Mouse (Mus musculus): ENCODE data around the gene Cabp4. TPM values are rescaled to one million over a fixed set of nuclear protein-coding genes. Genes with fewer than 3 reads are reported as not detected.

Cabp4 gene
- total RNA-seq, 4 experiments from 2014 or later, result 0.17 to 0.37 (median 0.34) TPM; not detected in 1

Other genes with a start within 250 kb of the Cabp4 start
- 10 to 100 TPM; 14.9 to 26.1 (median 21.5) TPM for gene Tcirg1, start 236.9 kb downstream of the Cabp4 start, total RNA-seq (2022)
- gene Ndufs8, start 231.3 kb downstream of the Cabp4 start, total RNA-seq (2022), result 100 to 1,000 TPM; 136 to 159 (median 145) TPM
- gene Aldh3b1, start 214.2 kb downstream of the Cabp4 start, total RNA-seq (2022), result 1 to 10 TPM; 3.4 to 5.5 (median 5.1) TPM
- gene Unc93b1, start 208.8 kb downstream of the Cabp4 start, total RNA-seq (2022), result 10 to 100 TPM; 13.4 to 30.8 (median 20.0) TPM
- under 1 TPM in 2 of 4 experiments, not detected in 2; 0.44 to 0.50 TPM for gene Aldh3b3, start 185.4 kb downstream of the Cabp4 start, total RNA-seq (2022)
- gene Aldh3b2, start 171.7 kb downstream of the Cabp4 start, total RNA-seq (2022), result 1 to 10 TPM in 1 of 4 experiments, under 1 TPM in 3; 0.80 to 1.3 (median 0.91) TPM
- 1 to 10 TPM; 2.9 to 5.0 (median 4.5) TPM for gene Acy3, start 157.5 kb downstream of the Cabp4 start, total RNA-seq (2022)
- not detected for gene Tbx10, start 151.3 kb downstream of the Cabp4 start, total RNA-seq (2022)
- gene Nudt8, start 143.5 kb downstream of the Cabp4 start, total RNA-seq (2022), result 10 to 100 TPM in 1 of 4 experiments, 1 to 10 TPM in 3; 7.4 to 10.5 (median 8.9) TPM
- 1 to 10 TPM in 2 of 4 experiments, under 1 TPM in 2; 0.76 to 1.3 (median 1.1) TPM for gene Gm49405, start 143.4 kb downstream of the Cabp4 start, total RNA-seq (2022)
- 10 to 100 TPM in 1 of 4 experiments, 1 to 10 TPM in 3; 3.9 to 11.7 (median 4.1) TPM for gene Doc2g, start 140.7 kb downstream of the Cabp4 start, total RNA-seq (2022)
- 100 to 1,000 TPM; 243 to 273 (median 258) TPM for gene Ndufv1, start 131.2 kb downstream of the Cabp4 start, total RNA-seq (2022)
- 100 to 1,000 TPM; 405 to 436 (median 416) TPM for gene Gstp1, start 106.0 kb downstream of the Cabp4 start, total RNA-seq (2022)
- 10 to 100 TPM; 43.0 to 73.3 (median 55.7) TPM for gene Gstp2, start 98.0 kb downstream of the Cabp4 start, total RNA-seq (2022)
- gene Gstp3, start 84.5 kb downstream of the Cabp4 start, total RNA-seq (2022), result not detected
- not detected for gene Cabp2, start 62.5 kb downstream of the Cabp4 start, total RNA-seq (2022)
- gene Cdk2ap2, start 46.9 kb downstream of the Cabp4 start, total RNA-seq (2022), result 10 to 100 TPM; 20.2 to 28.9 (median 23.4) TPM
- gene Pitpnm1, start 44.0 kb downstream of the Cabp4 start, total RNA-seq (2022), result 100 to 1,000 TPM; 199 to 206 (median 205) TPM
- gene Aip, start 18.2 kb downstream of the Cabp4 start, total RNA-seq (2022), result 100 to 1,000 TPM; 120 to 143 (median 134) TPM
- under 1 TPM in 1 of 4 experiments, not detected in 3; 0.08 TPM for gene Gpr152, start 4.2 kb downstream of the Cabp4 start, total RNA-seq (2022)
- gene Coro1b, start 4.6 kb upstream of the Cabp4 start, total RNA-seq (2022), result 10 to 100 TPM; 86.9 to 98.0 (median 92.5) TPM
- 1 to 10 TPM; 1.6 to 2.2 (median 1.8) TPM for gene Ptprcap, start 9.6 kb upstream of the Cabp4 start, total RNA-seq (2022)
- gene Rps6kb2, start 19.3 kb upstream of the Cabp4 start, total RNA-seq (2022), result 10 to 100 TPM; 28.6 to 39.6 (median 34.1) TPM
- 10 to 100 TPM; 12.6 to 15.0 (median 13.4) TPM for gene Carns1, start 31.4 kb upstream of the Cabp4 start, total RNA-seq (2022)
- gene Tbc1d10c, start 47.3 kb upstream of the Cabp4 start, total RNA-seq (2022), result 1 to 10 TPM; 1.6 to 3.3 (median 2.7) TPM
- 100 to 1,000 TPM; 310 to 356 (median 326) TPM for gene Ppp1ca, start 48.0 kb upstream of the Cabp4 start, total RNA-seq (2022)
- gene Rad9a, start 57.6 kb upstream of the Cabp4 start, total RNA-seq (2022), result 10 to 100 TPM in 3 of 4 experiments, 1 to 10 TPM in 1; 9.9 to 12.1 (median 11.0) TPM
- gene Clcf1, start 70.2 kb upstream of the Cabp4 start, total RNA-seq (2022), result 1 to 10 TPM in 2 of 4 experiments, under 1 TPM in 2; 0.65 to 2.4 (median 1.2) TPM
- gene AC109138.7, start 70.3 kb upstream of the Cabp4 start, total RNA-seq (2022), result not detected
- 10 to 100 TPM; 16.1 to 23.6 (median 22.1) TPM for gene Pold4, start 87.9 kb upstream of the Cabp4 start, total RNA-seq (2022)
- 10 to 100 TPM; 40.6 to 55.7 (median 51.5) TPM for gene Ssh3, start 125.1 kb upstream of the Cabp4 start, total RNA-seq (2022)
- 10 to 100 TPM; 60.1 to 72.5 (median 69.0) TPM for gene Ankrd13d, start 139.1 kb upstream of the Cabp4 start, total RNA-seq (2022)
- 100 to 1,000 TPM; 191 to 210 (median 203) TPM for gene Grk2, start 162.2 kb upstream of the Cabp4 start, total RNA-seq (2022)